Mouse (Mus musculus) right cerebral cortex, postnatal 36 days (tissue): ENCODE results near the gene Cnga2.
A peak's percentile ranks its signal among the peaks of the same experiment; 100 is the strongest.
"Not testable (repeated sequence)": the region's sequence is repeated elsewhere in the genome, so short reads cannot be mapped to it uniquely, and the experiment has no call there.

Source experiments
- DNase-seq, 2 experiments: peaks; one replicate each; pipeline ENCODE4 v3.0.0; 2022; ENCODE audit warnings: low spot score in 2 of 2, mixed read lengths in 1 of 2

The Cnga2 gene

DNA sequence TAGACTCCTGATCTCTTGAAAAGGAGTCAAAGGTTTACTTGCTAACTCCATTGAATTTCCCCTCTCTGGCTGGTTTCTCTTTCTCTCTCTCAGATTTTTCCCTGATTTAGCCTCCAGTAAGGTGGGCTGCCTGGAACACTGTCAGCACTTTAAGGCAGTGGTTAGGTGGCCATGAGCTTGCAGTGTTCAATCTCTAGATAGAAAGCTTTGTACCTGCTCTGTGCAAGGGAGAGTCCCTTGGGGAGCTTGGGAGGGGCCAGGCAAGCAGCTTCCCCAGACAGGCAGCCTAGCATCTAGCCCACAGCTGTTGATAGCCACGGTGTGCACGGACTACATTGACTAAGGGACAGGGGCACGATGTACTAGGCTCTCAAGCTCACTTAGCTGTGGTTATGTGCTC lies at the start of gene Cnga2:
Cnga2 (plus strand) TSS at position 301 of the 400 bp plus-strand sequence.
- no peak for DNase-seq

DNA sequence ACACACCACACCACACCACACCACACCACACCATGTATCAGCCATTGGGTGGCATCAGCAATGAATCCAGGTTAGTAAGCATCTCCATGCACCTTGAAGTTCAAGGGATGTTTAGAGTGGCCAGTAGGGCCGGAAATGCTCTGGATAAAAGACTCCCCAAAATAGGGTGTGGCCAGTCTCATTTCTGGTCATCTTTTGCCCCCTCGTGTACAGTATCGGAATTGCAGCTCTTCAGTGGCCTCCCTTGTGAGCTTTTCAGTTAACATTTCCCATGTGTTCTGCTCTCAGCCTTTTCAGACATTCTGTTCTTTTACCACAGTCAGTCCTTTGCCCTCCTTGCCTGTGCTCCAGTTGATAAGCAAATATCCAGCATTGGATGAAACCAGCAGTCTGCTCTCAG lies 45.0 kb upstream of the Cnga2 start:
- DNase-seq: no peak

DNA sequence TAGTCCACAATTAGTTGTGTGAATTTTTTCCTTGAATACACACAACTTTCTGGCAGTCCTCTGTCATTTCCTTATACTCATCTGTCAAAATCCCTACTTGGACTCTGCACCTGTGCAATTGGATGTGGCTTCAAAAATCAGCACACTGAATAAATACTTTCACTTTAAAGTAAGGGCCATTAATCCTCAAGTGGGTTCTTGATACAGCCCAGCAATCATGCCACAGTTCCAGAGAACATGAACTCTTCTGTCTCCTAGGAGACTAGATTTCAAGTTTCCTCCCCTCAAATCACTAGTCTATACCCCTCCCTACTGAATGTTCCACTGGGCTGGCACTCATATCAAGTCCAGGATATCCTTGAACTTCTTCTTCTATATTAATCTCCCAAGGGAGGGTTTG lies 33.3 kb upstream of the Cnga2 start:
- no peak for DNase-seq

DNA sequence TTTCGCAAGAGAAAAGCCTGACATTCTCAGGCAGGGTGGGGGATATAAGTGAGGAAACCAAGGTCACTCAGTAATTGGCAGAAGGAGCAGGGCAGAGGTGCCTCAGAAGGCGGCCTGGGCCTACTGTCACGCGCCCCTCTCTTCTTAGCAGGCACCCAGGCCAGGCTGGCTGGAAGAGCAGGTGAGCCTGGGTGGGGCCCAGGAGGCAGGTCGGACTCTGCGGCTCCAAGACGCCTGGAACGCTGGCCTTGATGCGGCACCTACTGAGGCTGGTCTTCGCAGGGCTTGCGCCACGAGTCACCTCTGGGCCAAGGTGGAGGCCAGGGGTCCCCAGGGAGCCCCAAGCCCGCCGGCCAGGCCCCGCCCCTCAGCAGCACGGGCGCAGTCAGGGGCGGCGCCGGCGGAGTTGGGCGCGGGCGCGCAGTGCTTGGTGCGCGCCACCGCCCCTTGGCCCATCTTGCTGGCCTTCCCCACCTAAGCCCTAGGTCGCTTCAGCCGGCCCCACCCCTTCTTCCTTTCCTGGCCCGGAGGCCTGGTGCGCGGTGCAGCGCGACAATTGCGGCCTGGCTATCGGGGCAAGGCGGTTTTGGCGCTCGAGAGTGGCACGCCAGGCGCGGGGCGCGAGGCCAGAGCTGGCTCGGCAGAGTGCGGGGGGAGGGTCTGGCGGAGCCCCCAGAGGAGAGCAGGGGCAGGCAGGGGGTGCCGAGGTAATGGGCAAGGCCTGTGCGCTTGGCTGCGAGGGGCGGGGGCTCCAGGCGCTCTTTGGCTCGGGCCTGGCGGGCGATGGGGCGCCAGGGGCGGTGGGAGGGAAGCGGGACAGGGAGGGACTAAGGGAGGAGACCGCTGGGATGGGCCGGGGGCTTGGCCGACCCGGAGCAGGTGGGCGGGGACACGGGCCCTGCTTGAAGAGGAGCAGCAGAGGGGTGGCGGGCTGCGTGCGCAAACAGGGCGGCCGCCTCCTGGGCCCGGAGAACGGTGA lies 29.3 kb upstream of the Cnga2 start, which contains the start of gene Prrg3:
Prrg3 (plus strand) TSS at position 552 of the 979 bp plus-strand sequence.
- DNase-seq: peak; percentile 5 to 18

DNA sequence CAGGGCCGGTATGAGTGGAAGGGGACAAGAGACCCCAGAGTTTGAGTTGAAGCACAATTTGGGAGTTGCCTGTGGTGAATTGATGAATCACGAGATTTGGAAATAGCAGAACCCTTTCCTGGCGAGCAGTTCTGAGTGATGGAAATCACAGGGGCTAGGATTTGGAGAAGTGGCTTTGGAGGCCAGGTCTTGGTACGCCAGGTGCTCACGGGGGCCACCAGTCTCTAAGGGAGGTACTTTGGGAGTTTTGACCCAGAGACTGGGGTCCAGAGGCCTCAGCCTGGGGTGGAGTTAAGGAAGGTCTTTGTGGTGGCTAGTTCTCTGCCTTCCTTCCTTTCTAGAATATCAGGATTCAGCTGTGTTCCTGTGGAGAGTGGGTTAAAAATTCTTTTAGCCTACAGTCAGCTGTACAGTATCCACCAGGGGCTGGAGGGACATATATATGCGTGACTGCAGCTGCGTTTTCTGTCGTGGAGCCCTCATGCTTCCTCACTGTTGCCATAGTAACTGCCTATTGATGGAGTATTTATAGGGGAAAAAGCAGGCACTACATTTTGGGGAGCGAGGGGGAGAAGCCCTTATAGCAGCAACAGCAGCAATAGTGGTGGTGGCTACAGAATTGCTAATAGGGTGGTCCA lies 28.3 kb upstream of the Cnga2 start:
- no peak for DNase-seq

DNA sequence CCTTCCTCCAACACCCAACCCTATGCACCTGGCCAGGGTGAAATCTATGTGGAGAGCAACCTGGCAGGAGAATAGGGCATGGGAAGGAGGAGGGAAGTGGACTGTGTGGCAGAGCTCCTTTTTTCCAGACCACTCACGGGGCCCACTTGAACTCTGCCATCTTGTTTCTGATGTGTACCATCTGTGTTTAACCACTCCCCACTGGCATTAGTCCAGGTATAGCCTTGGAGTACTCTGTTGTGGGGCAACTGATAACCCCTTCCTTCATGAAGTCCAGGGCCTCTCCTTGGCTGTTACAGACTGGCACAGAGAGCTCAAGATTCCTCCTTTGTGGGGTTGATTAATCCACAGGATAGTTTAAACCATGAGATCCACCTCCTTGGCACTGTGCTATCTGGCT lies 23.4 kb upstream of the Cnga2 start:
- DNase-seq: no peak

DNA sequence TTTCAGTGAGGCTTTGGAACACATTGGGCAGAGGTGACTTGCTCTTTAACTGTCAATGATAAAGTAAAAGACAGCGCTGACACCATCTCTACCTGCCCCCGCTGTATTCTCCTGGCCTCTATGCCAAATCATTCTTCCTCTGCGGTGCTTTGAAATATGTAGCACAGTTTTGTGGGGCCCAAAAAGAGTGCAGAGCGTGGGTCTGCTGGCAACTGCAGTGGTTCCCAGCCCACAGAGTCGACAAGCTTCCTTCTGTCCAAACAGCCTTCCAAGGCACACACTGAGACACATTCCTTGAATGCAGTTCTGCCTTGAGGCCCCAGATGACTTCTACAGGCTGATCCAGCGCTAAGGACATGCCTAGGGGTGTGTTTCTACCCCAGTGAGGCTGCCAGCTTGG lies 22.8 kb upstream of the Cnga2 start:
- peak; percentile 29 to 62 for DNase-seq

DNA sequence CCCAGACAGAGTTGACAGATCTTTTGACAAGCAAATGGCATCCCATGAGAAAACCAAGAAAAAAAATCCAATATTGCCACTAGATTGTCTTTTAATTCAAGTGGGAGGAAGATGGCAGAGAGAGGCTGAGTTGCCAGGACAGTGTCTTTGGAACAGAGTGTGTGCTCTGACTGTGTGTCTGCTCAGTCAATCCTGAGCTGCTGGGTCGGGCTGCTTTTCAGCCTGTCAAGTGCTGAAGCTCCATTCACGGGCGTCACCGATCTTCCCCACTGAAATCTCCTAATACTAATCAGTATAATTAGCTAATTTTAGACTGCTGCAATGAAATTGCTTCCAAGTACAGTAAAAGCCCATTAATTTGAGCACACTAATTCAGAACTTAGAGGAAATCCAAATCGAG lies 20.3 kb upstream of the Cnga2 start:
- no peak for DNase-seq

DNA sequence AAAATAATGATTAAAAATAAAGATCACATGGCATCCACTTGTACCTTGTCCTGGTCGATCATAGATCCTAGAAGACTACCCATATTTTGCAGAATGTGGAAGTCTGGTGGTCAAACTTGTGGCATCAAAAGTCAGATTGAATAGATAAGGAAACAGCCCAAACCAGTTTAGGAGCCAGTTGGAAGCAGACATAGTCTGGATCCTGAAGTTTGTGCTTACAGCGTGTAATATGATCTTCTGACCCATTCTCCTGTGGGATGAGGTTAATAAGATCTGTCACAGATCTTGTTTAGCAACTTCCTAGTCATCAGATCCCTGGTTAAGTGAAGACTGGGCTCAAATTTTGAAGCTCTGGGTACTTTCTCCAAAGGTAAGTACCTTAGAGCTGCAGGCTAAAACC lies 19.0 kb upstream of the Cnga2 start, which contains the start of gene Fate1:
Fate1 (plus strand) TSS at position 301 of the 400 bp plus-strand sequence.
- DNase-seq: no peak

DNA sequence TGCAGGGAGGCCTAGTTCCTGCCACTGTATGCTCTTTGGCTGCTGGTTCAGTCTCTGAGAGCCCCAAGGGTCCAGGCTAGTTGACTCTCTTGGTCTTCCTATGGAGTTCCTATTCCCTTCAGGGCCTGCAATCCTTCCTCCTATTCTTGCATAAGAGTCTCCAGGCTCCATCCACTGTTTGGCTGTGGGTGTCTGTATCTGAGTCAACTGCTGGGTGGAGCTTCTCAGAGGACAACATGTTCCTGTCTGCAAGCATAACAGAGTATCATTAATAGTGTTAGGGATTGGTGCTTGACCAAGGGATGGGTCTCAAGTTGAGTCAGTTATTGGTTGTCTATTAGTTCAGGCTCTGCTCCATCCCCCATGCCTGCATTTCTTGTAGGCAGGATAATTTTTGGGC lies 14.0 kb upstream of the Cnga2 start:
- not testable (repeated sequence) for DNase-seq

DNA sequence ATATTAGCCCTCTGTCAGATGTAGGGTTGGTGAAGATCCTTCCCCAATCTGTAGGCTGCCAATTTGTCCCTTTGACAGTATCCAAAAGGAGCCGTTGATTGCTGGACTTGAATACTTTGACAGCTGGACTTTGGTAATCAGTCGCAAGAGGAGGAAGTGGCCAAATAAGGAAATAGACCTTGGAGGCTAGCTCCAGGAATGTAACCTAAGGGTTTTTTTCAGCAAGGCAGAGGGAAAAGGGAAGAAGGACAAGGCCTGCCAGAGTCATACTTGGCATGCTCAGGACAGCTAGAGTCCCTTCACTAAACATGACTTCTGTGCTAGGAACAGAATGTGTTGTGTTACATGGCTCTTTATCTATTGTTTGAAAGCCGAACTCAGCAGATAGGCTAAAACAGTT lies 11.2 kb upstream of the Cnga2 start:
- no peak for DNase-seq

DNA sequence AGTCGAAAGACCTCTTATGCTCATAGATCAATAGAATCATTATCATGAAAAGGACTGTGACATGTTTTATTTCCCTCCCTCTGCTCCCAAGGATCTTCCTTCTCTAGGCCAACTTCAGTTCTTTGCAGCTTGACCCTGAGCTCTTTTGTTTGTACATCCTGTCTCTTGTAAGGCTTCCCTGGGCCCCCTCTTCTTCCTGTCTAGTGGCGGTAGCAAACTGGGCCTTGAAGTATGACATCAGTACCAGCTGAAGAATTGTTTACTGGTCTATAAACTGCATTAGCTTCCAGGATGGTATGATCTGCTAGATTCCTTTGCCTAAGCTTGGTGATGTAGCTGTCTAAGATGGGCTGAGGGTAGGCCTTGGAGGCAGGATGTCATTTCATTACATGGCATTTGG lies 10.3 kb upstream of the Cnga2 start:
- DNase-seq: no peak

DNA sequence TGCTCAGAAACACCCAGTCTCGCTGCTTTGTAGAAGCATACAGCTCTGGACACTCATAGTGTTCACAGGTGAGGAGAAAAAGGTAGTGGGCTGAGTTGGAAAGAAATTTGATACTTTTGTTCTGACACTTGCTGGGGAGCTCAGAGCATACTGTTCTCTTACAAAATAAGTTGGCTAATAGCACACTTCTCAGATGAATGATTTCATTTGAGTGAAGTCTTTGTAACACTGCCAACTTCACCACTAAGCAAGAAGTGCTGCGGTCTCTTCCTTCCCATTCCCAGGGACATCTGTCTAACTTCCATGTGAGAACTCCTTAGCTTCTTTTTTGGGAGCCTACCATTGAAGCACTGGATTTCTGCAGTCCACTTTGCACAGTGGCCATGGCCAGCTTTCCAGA lies 8.4 kb upstream of the Cnga2 start:
- DNase-seq: no peak

DNA sequence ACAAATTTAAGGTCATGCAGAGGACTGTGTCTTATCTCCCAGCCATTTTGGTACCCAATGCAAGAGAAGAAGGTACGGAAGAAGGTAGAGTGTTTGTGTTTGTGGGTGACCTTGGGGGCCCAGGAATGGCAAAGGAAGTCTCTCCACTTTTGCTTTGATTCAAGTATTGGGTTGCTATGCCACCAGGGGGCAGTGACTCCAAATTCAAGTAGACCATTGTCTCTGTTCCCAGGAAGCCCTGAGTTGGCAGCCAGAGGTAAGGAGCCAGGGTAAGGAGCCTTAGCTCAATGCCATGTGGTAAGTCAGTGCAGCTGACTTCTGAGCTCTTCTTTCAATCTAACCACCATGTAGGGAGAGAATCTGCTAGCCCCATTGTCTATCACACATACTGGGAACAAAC lies 7.9 kb upstream of the Cnga2 start:
- no peak for DNase-seq

DNA sequence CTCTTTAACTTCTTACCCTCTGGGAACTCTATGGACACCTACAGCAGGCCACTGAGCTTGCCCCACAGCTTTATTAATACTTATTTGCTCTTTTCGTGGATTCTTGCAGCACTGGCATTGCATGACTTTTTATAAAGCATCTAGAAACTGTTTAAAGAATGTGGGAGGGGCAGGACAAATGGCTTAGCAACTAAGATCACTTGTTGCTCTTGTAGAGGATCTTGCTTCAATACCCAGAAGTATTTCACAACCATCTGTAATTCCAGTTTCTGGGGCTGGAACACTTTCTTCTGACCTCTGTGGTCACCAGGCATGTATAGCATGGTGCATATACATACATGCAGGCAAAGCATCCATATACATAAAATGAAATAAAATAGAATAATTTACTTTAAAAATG lies 4.3 kb downstream of the Cnga2 start:
- no peak for DNase-seq

DNA sequence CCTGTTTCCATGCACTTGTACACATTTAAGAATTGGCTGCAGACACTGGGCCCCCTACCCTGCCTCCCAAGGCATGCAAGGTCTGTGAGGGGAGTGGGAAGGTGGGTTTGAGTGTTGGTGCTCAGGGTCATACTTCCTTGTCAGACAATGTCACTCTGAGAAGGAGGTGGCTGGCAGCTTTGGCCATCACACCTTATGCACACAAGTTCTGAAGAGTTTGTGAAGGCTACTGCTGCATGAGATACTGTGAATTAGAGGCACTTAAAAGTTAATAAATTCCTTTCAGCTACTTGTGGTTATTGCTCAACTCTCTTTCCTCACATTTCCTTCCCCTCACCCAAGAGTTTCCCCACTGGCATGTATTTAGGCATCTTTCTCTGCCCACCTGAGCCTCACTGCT lies 18.3 kb downstream of the Cnga2 start:
- DNase-seq: no peak

DNA sequence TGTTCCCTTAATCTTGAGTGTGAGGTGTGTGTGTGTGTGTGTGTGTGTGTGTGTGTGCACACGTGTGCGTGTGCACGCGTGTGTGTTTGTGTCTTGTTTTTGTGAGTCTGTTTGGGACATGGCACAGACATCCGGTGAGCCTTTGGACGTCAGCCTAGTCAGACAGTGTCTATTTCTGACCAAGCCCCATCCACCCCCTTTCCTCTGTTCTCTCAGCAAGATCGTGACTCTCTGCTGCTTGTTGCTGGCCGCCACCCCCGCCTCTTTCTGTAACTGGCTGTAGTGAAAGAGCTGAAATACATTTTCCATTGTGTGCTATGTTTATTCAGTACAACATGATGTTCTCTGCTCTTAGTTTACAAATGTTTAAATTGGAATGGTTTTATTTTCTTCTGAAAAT lies 20.6 kb downstream of the Cnga2 start:
- DNase-seq: peak; percentile 46 to 51

DNA sequence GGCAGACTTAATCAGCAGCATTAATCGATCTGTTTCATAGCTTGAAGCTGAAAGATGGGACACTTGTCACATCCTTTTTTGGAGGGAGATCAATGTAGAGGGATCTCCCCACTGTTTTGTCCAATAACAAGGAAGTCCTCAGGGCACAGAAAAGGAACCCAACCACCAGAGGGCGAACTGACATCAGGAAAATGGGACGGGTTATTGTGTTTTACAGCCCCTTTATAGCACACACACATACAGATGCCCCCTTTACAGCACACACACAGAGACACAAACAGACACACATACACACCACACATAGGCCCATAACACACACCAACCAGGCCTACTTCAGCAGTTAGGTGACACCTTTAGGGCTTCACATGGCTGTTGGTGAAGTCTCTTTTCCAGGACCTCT lies 21.2 kb downstream of the Cnga2 start:
- peak in 1 of 2 experiments; percentile 8 for DNase-seq

DNA sequence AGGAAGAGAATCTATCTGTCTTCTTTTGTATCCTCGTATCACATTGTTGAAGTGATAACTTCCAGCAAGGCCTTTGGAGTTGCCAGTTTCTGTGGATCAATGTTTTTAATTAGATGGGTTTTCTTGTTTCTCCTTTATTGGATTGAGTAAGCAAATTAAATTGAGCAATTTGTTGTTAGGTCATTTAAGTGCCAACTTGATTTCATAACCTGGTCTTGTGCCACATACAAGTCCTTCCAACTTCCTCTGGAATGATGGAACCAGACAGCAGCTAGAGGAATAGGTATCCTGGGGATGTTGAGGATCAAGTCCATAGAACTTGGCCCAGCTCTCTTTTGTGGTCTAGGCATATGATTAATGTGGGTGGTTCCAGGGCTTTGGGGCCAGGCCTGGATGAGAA lies 30.6 kb downstream of the Cnga2 start:
- DNase-seq: no peak

DNA sequence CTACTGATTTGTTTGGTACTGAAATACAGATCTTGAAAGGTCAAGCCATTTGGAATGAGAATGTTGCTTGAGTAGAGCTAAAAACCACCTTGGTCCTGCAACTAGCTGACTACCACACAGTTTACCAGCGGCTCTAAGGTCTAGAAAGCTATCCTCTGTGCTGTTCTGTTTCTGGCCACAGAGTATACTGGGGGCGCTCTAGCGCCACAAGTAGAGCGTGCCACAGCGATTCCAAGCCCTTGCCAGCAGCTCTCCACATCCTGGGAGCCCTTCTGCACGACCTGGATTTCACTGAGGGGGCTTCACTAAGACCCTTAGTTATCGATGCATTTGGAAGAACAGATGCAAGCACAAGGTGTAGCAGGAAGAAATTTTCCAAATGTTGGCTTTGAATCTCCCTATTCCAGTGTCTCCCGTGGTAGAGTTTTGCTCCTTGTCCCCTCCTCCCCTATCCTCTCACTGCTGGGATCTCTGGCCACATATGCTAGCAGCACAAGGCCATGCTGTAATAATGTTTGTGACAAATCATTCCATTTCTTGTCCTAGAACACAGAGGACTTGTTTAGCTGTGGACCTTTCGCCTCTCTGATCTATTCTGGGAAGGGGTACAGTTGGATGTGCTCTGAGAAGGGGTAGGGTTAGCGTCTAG lies 31.2 kb downstream of the Cnga2 start:
- DNase-seq: peak in 1 of 2 experiments; percentile 14

DNA sequence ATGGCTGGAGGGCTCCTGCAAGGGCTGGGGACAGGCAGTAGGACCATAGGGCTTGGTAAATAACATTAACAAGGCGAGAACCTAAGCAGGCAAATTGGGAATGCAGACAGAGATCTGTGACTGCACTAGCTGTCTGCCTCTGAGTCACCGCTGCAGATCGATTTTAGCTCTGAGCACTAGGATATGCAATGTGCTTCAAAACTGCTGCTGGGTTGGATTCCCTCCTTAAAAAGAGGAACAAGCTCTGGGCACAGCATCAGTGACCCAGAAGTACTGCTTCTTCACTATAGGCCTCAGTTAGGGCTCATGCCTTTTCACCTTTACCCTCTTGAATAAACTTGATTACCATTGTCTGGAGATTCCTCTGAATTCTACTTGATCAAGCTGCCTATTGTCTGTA lies 31.9 kb downstream of the Cnga2 start:
- no peak for DNase-seq

DNA sequence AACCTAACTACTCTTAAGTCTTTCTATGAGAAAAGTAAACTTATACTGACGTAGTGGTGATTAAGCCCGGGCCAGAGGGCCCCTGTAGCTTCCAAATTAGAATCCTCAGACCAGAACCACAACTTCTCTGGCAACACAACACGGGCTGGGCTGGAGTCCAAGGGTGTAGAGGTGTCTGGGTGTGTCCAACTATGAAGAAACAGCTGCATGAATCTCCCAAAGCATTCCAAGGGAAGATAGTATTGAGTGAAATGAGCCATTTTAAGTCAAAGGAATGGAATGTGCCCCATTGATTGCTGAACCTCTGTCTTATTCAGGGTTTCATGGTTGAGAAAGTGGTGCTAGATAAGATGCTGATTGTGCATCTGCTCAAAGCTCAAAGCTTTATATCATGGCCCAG lies 52.4 kb downstream of the Cnga2 start:
- DNase-seq: no peak
